Mouse (Mus musculus) lung, postnatal 0 days (tissue): ENCODE measurements around the gene Pigr. TPM values are rescaled to one million over a fixed set of nuclear protein-coding genes. Genes with fewer than 3 reads are reported as not detected.

Experiments
- ATAC-seq: fragments of 200-750 bp; cut with Nextera tagmentation; 2 replicates; pipeline ENCODE4 v1.8.0; 2017; ENCODE audit warnings: moderate library complexity
- DNase-seq: peaks from one replicate; pipeline ENCODE4 v3.0.0-alpha.2; 2016; ENCODE audit warnings: low spot score
- H3K27ac ChIP-seq: fragments of 300-500 bp; sonication (generic); 2 replicates; pipeline ENCODE4 v1.5.1; 2014; ENCODE audit warnings: antibody characterized with exemption, mild to moderate bottlenecking, low read length, mixed read lengths
- H3K27me3 ChIP-seq: fragments of 300-500 bp; sonication (generic); replicated peaks from 2 replicates; pipeline ENCODE4 v1.6.1; 2014; ENCODE audit warnings: low read length, mixed read lengths; ENCODE audit not compliant: insufficient read depth
- H3K36me3 ChIP-seq: fragments of 300-500 bp; sonication (generic); 2 replicates; pipeline ENCODE4 v1.6.1; 2014; ENCODE audit warnings: low read length, mixed read lengths; ENCODE audit not compliant: insufficient read depth
- H3K4me1 ChIP-seq: fragments of 300-500 bp; sonication (generic); 2 replicates; pipeline ENCODE4 v1.6.1; 2014; ENCODE audit warnings: antibody characterized with exemption, low read depth, low read length, mixed read lengths; ENCODE audit not compliant: insufficient read depth
- H3K4me2 ChIP-seq: fragments of 300-500 bp; sonication (generic); replicated peaks from 2 replicates; pipeline ENCODE4 v1.6.1; 2014; ENCODE audit warnings: low read depth, mild to moderate bottlenecking, low read length, moderate library complexity, mixed read lengths
- H3K4me3 ChIP-seq: fragments of 300-500 bp; sonication (generic); 2 replicates; pipeline ENCODE4 v1.5.1; 2014; ENCODE audit warnings: low read depth, low read length
- H3K9ac ChIP-seq: fragments of 300-500 bp; sonication (generic); replicated peaks from 2 replicates; pipeline ENCODE4 v1.6.1; 2014; ENCODE audit warnings: low read depth, mild to moderate bottlenecking
- H3K9me3 ChIP-seq: fragments of 300-500 bp; sonication (generic); 2 replicates; pipeline ENCODE4 v1.6.1; 2016; ENCODE audit warnings: low read length, mixed read lengths
- CTCF ChIP-seq: IDR thresholded peaks from 2 replicates; pipeline ENCODE4 v1.5.1; 2016; ENCODE audit warnings: antibody characterized with exemption, mild to moderate bottlenecking
- EP300 ChIP-seq: IDR thresholded peaks from 2 replicates; pipeline ENCODE4 v1.6.1; 2016; ENCODE audit warnings: antibody characterized with exemption, mild to moderate bottlenecking, control low read depth
- WGBS: fragments of 180-500 bp; shearing (Covaris S2); extraction: QIAGEN DNeasy Blood & Tissue Kit; methylation state at CpG from one replicate; pipeline ENCODE4 v1.1.7; 2014; 5-methylcytosine and 5-hydroxymethylcytosine counted together
- polyA plus RNA-seq: library from polyadenylated mRNA; unstranded; fragments of >200 nt; fragmentation: Nextera tagmentation; extraction: Ambion mirVana; gene quantifications from 2 replicates; pipeline ENCODE4 v1.2.1, GENCODE M21; 2015

Pigr gene
- polyA plus RNA-seq, 1 experiment from 2014 or later = 0.08 TPM

DNA sequence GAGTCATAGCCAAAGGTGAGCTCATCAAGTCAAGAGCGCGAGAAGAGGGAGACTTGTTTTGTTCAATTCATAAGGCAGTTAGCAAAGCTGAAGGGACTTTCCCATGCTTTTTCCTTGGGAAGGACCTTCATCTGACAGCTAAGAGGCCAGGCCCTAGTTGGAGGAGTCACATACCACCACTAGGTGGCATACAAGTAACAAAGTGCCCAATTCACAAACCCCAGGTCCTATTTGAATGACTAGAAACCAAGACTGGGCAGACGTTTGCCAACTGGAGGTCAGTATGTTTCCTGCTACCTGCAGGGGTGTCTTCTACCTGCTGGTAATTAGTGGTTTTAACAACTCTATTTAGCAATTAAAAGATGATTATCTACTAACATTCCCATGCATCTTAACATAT, 48.7 kb downstream of the Pigr start:
- H3K4me3 ChIP-seq = no peak overlapping the region
- H3K9me3 ChIP-seq = no peaks in the 10 kb centered on the region
- peak; percentile 83 for TF ChIP-seq CTCF
- TF ChIP-seq EP300 = no peak
- no peaks in the 10 kb centered on the region for H3K4me1 ChIP-seq
- DNase-seq (peak; percentile 72), ATAC-seq (peak; percentile 61; the same call in 1 of the 2 replicates)
- H3K27me3 ChIP-seq = peaks cover 13% of the 10 kb centered on the region
- no peak overlapping the region for H3K4me2 ChIP-seq
- H3K36me3 ChIP-seq = no peaks in the 10 kb centered on the region
- H3K9ac ChIP-seq = no peak overlapping the region
- no peak overlapping the region for H3K27ac ChIP-seq
- WGBS = 37% methylated on average over 3 of the region's 3 CpGs

GRCm38 (mm10) chr1:130875910-130876309, 49.4 kb downstream of the Pigr start:
- DNase-seq (no peak), ATAC-seq (no peak)
- WGBS = 50% methylated on average over 3 of the region's 3 CpGs
- Histone ChIP-seq H3K36me3 (no peaks in the 10 kb centered on the region), H3K9ac (no peak overlapping the region), H3K4me2 (no peak overlapping the region), H3K27ac (no peak overlapping the region), H3K9me3 (no peaks in the 10 kb centered on the region), H3K27me3 (peaks cover 13% of the 10 kb centered on the region), H3K4me3 (no peak overlapping the region), H3K4me1 (no peaks in the 10 kb centered on the region)
- no peak for TF ChIP-seq EP300
- no peak; the same call in 1 of the 2 replicates for TF ChIP-seq CTCF

DNA sequence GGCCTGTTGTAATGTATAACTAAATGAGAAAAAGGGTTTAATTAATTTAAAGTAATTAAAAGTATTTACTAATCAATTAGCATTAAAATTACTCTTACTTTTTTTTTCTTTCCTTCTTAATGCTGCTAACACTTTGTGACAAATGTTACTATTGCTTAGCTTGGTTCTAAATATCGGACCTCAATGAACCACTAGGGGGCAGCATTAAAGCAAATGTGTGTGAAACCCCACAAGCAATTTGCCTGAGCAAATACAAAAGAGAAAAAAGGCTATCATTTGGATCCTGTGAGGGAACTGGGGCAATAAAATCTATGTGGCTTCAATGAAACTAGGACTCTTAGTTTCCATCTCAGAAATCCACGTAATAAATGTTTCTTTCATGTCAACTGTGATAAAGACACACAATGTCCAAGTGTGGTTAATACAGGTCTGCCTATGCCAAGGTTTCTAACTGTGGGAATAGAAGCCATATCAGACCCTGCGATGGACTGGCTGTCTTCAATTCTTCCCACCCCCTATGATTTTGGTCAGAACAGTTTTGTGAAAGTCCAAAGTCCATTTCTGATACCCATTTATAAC, 50.5 kb downstream of the Pigr start:
- H3K4me2 ChIP-seq = no peak overlapping the region
- H3K9ac ChIP-seq = no peak overlapping the region
- H3K27ac ChIP-seq = no peak overlapping the region
- no peak overlapping the region for H3K4me3 ChIP-seq
- DNase-seq (peak; percentile 73), ATAC-seq (no peak)
- WGBS = 26% methylated on average over 3 of the region's 3 CpGs
- H3K36me3 ChIP-seq = no peaks in the 10 kb centered on the region
- peaks cover 13% of the 10 kb centered on the region for H3K27me3 ChIP-seq
- H3K9me3 ChIP-seq = no peaks in the 10 kb centered on the region
- H3K4me1 ChIP-seq = no peaks in the 10 kb centered on the region
- TF ChIP-seq CTCF (peak; percentile 81), EP300 (no peak)

DNA sequence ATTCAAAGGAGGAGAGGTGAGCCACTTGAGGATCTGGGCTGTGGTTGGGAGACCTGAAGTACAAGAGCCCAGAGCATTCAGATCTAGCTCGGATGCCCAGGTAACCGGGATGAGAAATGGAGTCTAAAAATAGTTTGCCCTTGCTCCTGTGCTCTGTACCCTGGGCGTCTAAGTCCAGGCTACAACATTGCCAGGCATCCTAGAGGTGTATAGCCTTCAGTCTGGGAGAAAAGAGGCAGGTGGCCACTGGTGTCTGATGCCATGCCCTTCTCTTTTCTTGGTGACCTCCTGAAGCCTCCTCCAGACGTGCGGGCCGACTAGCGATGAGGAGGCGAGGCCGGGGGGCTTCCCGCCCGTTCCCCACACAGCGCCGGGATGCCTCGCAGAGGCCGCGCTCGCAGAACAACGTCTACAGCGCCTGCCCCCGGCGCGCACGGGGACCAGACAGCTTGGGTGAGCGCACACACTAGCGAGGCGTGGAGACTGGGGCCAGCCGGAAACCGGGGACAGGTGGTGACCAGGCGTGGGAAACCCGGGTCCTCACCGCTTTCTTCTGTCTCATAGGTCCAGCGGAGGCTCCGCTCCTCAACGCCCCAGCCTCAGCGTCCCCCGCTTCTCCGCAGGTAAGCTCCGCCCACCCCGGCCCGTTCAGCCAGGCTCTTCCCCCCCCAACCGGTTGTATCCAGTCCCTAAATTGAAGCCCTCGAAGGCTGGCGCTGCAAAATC, 51.6 kb downstream of the Pigr start:
- Histone ChIP-seq H3K4me2 (peak overlapping the region; percentile 53), H3K27me3 (peaks cover 13% of the 10 kb centered on the region), H3K4me3 (peak overlapping the region; percentile 18; the same call in 1 of the 2 replicates), H3K27ac (no peak overlapping the region), H3K36me3 (no peaks in the 10 kb centered on the region), H3K9ac (no peak overlapping the region), H3K4me1 (no peaks in the 10 kb centered on the region), H3K9me3 (no peaks in the 10 kb centered on the region)
- ATAC-seq = peak; percentile 47
- WGBS = 3% methylated on average over 42 of the region's 43 CpGs
- peak; percentile 14 for DNase-seq
- TF ChIP-seq CTCF = no peak

GRCm38 (mm10) chr1:130879927-130880326, 53.4 kb downstream of the Pigr start:
- WGBS = 87% methylated on average over 7 of the region's 7 CpGs
- Histone ChIP-seq H3K27me3 (peaks cover 13% of the 10 kb centered on the region), H3K4me1 (no peaks in the 10 kb centered on the region), H3K9me3 (no peaks in the 10 kb centered on the region), H3K4me2 (no peak overlapping the region), H3K36me3 (no peaks in the 10 kb centered on the region), H3K9ac (no peak overlapping the region), H3K4me3 (no peak overlapping the region), H3K27ac (no peak overlapping the region)
- TF ChIP-seq CTCF (no peak), EP300 (no peak)
- ATAC-seq = no peak
- no peak for DNase-seq

DNA sequence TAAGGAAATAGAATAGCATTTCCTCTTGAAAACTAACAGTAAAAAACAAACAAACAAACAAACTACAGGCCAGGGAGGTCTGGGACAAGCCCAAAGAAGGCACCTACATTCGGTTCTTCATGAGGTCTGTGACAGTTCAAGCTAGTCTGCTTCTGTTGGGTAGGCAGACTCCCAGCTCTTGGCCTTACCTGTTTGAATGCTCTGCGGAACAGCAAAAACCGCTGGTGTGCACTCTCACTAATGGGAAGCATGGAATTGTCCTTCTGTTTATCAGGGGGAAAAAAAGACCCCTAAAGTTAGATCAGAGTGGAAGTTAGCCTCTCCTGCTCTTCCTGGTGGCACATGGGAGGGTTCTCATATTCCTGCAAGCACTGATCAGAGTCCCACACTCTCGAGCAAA, 56.7 kb downstream of the Pigr start:
- H3K36me3 ChIP-seq = no peaks in the 10 kb centered on the region
- H3K9me3 ChIP-seq = no peaks in the 10 kb centered on the region
- TF ChIP-seq EP300 = no peak
- no peak for TF ChIP-seq CTCF
- peaks cover 3% of the 10 kb centered on the region; the same call in 1 of the 2 replicates for H3K27me3 ChIP-seq
- WGBS = 88% methylated on average over 4 of the region's 4 CpGs
- H3K4me2 ChIP-seq = no peak overlapping the region
- no peaks in the 10 kb centered on the region for H3K4me1 ChIP-seq
- H3K27ac ChIP-seq = no peak overlapping the region
- no peak overlapping the region for H3K9ac ChIP-seq
- ATAC-seq (no peak), DNase-seq (no peak)
- H3K4me3 ChIP-seq = no peak overlapping the region
